Mouse (Mus musculus) liver, postnatal 0 days (tissue): ENCODE data around the gene Rtkn.

ENCODE experiments used
- CTCF ChIP-seq: sonication (generic); IDR thresholded peaks from 2 replicates; pipeline ENCODE4 v1.5.1; 2016; ENCODE audit warnings: antibody characterized with exemption, low read depth
- EP300 ChIP-seq: IDR thresholded peaks from 2 replicates; pipeline ENCODE4 v1.6.1; 2016; ENCODE audit warnings: antibody characterized with exemption, low read depth, mild to moderate bottlenecking

- no peak for TF ChIP-seq EP300
- TF ChIP-seq CTCF, result no peak
These were observed 19.4 kb upstream of the Rtkn start for GRCm38 (mm10) chr6:83115682-83116372.
